Mouse (Mus musculus): ENCODE measurements around the gene Zdhhc7.

Zdhhc7 gene

DNA sequence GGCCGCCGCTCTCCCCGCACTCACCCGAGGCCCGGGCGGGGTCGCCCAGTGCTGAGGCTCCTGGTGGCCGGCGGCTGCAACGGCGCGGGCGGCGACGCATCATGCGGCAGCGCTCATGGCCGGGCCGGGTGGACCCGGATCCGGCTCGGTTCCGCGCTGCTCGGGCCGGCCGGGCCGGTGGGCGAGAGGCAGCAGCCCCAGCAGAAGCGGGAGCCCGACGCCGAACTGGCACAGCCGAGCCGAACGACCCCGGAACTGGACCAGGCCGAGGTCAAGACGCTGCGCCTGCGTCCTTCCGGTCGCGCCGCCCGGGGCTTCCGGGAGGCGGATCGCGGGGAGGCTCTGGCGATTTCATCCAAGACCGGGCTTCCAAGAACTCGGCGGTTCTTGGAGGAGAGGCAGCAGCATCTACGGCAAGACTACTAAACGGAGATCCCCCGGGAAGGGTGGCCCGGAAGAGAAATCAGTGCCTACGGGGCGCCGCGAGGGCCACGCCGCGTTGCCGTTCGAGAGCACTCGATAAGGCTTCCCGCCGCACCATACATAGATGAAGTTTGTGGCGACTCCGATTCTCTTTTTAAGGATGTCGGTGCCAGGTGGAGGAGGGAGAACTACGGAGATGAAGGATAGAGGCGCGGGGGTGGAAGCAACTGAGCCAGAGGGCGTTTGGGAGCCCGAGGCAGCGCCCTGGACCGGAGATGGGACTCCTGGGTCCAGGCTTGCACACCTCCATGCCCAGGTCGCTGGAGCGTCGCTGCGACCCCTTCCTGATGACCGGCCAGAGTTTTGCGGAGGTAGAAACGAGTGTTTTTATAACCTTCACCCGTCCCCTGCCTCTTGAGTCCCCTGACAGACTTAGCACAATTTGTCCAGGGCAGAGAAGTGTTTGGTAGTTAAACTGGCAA, at the start of gene Zdhhc7:
Zdhhc7 (minus strand) TSS at position 415 of the 905 bp plus-strand sequence.
- DNase-seq (ENCODE audit: low read depth, low spot score): peak; percentile 84

DNA sequence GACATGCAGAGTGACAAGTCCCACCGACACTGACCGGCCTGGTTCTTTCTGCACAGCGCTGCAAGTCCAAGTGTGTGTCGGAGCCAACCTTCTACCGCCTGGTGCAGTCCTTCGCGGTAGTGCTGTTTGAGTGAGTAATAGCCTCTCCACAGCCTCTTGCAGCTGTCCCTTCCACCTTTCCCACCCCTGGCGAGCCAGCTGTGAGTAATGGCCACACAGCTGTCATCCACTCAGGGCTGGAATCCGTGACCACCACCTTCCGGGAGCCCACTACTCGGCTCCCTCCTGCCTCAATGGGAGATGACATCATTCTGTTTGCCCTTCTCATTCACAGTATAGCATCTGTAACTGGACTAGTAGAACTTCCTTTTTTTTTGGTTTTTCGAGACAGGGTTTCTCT, 48.7 kb upstream of the Zdhhc7 start:
- DNase-seq (ENCODE audit: low read depth, low spot score): no peak

DNA sequence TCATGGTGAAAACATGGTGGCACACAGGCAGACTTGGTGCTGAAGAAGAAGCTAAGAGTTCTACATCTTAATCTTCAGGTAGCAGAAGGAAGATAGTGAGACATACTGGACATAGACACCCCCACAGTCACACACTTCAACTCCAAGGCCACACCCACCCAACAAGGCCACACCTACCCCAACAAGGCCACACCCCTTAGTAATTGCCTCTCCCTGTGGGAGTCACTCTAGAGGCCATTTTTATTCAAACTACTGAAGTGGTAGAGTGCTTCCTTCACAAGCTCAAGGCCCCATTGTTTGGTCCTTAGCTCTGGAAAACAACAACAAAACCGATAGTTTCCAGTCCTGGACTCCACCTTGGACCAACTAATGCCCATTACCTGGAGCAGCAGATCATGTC, 44.8 kb upstream of the Zdhhc7 start:
- DNase-seq (ENCODE audit: low read depth, low spot score): no peak

DNA sequence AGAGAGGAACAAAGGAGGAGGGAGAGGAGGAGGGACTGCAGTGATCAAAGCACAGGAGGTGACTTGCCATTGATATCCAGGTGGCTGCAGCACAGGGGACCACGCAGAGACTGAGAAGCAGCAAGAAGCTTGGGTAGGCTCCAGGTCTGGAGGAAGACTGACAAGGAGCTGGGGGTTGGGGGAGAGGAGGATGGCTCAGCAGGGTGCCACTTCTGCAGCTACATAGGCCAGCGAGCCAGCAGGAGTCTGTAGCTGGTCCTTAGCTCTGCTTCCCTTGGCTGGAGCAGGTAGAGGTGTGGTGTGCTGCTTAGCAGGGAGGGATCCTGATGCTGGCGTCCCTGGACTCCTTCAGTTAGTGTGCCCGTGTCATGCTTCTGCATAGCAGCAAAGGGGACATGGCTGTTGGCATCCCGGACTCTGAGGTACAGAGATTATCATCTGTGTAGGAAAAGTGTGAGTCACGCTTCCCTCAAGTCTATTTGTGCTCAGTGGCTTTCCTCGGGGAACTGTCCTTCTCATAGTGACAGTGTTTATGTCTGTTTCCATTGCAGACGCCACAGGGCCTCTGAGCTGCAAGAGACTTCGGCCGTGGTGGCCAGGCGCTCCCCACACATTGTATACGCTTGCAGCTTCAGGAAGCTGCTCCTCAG, 43.5 kb upstream of the Zdhhc7 start:
- DNase-seq (ENCODE audit: low read depth, low spot score): no peak

DNA sequence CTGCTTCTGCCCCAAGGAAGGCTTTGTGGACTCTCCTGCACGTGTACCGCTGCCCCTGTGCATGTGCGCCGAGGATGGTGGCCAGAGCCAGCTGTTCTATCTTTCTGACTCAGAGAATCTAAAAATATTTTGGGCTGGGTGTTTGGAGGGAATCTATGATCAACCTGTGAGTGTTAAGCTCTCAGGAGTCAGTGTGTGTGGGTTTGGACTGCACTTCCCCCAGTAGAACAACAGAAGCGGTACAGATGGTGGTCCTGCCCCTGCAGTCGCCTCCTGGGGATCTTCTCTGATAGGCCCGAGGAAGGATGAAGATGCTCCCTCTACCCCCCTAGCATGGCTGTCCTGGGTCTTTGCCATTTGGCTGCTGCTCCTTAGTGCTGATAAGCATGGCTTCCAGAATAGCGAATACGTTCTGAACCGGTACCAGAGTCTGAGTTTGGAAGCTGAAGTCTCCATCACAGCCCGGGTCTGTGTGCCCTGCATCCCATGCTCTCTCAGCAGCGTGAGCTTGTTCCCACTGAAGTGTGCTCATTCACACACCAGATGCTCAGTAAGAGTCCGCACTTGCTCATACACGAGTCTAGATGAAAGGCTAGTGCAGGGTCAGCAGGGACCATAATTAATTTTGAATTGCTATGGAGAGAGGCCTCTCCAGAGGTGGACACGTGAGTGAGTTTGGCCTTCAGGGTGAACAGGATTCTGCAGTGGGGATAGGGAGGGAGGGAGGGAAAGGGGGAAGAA, 42.8 kb upstream of the Zdhhc7 start:
- no peak for DNase-seq (ENCODE audit: low read depth, low spot score)

DNA sequence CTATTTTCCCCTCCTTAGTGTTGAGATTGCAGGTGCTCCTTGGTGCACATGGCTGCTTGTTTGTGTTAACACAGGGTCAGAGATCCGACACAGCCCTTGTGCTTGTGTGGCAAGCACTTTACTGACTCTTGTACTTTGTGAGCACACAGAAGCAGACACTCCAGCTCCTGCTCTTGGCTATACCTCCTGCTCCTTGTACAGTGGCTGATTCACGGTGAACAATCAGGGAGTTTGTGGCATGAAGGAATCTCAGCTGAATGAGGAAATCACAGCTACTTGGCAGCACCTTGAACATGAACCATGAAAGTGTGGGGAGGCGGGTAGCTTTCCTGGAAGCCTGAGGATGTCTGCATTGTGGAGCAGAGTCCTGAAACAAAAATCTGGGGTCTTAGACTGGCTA, 39.5 kb upstream of the Zdhhc7 start:
- no peak for DNase-seq (ENCODE audit: low read depth, low spot score)

DNA sequence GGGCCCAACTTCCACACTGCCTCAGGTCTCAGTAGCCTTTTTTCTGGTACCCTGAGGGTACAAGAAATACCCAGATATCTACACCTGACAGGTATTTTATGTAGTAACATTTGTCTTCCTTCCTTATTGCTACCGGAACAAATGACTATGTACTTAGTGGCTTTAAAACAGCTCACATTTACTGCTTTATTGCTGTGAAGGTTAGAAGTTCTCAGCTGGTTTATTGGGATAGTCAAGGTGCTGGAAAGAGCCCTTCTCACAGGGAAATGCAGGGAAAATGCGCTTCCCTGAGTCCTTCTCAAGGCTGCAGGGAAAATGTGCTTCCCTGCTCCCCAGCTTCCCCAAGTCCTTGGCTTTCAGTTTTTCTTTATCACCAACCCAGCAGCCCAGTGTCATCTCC, 37.7 kb upstream of the Zdhhc7 start:
- no peak for DNase-seq (ENCODE audit: low read depth, low spot score)

DNA sequence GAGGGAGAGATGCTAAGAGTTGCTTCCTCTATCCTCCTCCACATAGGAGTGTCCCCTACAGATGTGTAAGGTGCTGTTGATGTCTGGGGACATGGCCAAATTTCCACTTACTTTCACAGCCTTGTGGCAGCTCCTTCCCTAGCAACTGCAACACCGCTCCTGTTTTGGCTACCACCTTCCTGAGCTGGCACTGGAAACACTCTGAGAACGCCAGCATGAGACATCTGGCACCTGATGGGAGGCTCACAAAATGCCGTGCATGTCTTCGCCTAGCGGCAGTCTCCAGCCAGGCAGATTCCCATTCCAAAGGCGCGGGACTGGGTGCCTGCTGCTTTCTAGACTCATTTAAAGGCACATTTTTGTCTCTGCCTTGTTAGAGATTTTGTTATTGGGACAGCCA, 35.3 kb upstream of the Zdhhc7 start:
- DNase-seq (ENCODE audit: low read depth, low spot score): no peak

DNA sequence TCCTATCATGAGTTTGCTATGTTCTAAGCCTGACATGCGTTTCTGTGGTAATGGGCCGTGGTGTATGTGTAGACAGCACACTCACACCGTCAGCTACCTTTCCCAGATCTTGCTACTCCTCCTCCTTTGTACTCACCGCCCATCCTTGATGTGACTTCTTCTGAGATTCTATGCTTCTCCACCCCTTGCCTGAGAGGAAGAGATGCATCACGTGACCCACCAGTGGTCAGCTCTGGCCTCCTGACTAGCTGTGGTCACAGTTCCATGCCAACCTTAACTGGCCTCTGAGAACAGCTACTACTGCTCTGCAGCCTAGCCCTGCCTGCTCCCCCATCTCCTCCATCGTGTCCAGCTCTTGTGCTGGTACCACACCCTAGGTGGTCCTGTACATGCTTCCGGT, 34.4 kb upstream of the Zdhhc7 start:
- DNase-seq (ENCODE audit: low read depth, low spot score): no peak

DNA sequence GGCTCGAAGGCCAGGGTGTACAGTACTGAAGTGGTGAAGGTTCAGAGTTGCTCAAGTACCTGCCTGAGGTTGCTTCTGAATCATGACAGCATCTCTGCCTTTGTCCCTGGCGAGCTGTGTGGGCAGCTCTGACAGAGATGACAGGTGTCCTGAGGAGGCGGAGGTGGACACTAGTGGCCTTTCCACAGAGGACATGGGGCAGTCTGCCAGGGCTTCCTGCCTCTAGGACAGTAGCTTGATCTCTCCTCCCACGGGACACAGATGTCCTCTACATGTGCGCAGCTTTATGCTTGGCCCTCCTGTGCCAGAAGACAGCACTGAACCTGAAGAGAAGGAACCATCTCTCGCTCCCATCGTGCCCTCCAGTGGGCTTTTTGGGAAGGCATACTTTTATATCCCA, 31.9 kb upstream of the Zdhhc7 start:
- no peak for DNase-seq (ENCODE audit: low read depth, low spot score)

DNA sequence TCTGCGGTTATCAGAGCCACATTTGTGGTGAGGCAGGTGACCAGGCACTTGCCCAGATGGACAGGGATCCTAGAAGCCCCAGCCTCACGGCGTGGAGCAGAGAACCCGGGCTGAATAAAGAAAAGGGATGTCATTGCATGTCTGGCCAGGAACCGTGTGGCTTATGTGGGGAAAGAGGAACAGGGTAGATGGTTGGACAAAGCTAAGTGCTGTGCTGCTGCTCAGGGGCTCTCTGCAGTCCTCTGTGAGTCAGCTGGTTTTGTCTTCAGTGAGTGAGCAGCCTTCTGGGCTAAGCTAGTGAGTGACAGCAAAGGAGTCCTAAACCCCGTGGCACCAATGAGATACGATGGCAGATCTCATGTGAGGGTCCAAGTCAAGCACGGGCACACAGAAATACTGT, 29.9 kb upstream of the Zdhhc7 start:
- DNase-seq (ENCODE audit: low read depth, low spot score): no peak

DNA sequence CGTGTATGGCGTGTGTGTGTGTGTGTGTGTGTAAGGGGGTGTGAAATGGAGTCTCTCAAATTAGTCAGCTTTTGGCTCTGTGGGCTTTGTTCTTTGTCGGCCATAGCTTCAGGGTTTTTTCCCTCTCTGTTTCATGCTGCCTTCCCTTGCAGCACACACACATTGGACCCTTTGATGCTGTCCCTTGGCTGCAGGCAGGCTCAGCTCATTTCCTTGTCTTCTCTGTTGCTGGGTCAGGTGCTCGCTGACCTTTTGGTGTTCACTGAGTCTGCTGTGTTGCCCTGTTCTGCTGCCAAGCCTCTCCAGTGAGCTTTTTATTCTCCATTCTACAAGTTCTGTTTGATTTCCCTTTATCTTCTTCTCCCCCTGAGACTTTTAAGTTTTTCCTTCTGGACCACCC, 28.3 kb upstream of the Zdhhc7 start:
- no peak for DNase-seq (ENCODE audit: low read depth, low spot score)

DNA sequence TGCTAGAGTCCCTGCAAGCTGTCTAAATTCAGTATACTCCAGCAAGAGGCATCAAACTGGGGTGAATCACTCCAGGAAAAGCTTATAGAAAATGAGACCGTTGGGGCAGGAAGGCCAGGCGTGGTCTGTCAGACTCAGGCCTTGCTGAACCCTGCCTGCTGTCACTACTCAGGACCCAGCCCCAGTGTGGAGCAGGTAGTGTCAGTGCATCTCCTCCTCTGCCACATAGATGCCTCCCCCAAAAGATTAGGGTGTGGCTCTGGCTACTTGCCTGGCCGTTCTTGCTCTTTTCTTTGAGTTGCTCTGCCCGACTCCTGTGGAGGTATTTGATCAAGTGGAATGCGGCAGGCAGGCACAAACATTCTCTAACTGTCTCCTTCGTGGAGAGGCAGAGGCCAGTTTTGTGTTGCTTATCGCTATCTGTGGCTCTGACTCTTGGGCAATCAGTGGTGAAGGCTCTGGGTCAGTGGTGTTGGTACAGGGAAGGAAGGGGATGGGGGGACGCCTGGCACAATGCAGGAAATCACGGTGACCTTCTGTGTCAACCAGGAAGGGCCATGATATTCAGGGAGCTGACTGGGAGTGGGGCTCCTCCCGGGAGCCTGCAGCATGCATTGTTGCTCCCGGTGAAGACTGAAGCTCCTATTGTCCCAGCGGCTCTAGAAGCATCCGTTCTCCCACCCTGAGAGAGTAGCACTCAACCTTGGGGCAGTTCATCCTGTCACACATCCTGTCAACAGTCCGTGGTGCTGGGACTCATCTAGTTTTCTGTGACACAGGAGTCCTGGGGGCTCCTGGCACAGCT, 25.3 kb upstream of the Zdhhc7 start:
- no peak for DNase-seq (ENCODE audit: low read depth, low spot score)

DNA sequence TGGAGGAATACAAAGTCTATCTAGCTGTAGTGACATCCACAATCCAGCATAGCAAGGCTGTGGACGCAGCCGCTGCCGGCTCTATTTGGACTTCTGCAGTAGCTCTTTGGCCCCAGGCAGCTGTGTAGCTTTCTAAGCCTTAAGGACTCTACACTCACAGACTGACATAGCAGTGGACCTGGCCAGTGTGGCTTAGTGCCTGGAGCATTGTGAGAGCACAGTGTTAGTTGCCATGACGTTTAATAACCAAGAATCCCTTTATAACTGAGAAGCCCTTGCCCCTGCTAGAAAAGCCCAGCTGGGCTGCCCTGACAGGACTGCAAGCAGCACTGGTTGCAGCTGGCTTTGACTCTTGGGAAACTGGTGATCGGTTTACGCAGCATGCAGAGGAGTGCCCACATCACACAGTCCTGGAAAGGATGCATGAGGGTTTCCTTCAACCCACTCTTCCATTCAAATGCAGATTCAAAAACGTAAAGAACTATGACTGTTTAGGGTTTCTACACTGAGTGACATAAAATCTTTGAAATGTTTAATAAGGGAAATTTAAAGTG, 23.6 kb upstream of the Zdhhc7 start:
- DNase-seq (ENCODE audit: low read depth, low spot score): no peak

DNA sequence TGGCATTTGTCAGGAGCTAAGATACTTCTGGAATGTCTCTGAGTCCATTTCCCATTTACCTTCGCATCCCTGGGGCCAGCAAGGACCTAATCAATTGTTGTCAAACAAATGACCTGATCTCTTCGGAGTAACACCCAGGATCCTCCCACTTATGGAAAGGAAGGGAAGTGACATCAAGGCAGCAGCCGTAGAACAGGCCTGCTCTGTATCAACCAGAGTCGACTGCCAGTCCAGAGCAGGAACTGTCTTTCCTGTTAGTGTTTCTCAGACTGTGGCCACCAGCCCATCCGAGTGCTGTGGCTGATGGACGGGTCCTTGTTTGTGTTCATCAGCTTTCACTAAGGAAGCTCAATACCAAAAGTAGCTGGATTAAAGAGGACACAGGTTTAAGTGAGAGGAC, 23.0 kb upstream of the Zdhhc7 start:
- DNase-seq (ENCODE audit: low read depth, low spot score): no peak

DNA sequence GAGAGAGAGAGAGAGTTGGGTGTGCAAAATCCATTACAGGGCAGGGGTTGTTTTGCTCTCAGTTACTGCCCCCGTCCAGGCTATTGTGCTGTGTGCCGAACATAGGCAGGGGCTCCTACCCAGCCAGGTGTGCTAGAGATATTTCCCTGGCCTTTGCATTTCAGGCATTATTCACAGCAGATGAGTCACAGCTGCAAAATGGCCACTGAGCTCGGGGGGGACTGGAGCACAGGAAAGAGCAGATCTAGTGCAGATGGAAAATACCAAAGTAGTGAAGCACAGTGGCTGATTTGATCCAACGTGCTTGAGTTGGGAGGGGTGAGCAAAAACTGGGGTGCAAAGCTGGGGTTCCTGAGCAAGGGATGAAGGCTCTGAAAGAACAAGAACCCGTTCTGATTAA, 19.7 kb upstream of the Zdhhc7 start:
- peak; percentile 10 for DNase-seq (ENCODE audit: low read depth, low spot score)

DNA sequence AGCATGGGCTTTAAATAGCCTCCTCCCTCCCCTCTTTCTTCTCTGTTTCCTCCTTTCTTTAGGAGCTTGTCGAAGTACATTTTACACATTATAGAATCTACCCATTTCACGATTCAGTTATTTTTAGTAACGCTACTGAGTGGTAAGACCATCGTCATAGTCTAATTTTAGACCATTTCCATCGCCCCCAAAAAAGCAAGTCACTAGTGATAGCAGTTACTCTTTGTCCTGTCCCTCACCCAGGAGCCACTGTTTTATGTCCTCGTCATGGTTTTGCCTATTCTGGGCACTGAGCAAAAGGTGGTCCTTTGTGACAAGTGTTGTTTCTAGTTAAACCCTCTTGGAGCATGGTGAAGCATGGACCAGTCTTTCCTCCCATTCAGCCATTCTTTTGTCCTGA, 18.6 kb upstream of the Zdhhc7 start:
- no peak for DNase-seq (ENCODE audit: low read depth, low spot score)

DNA sequence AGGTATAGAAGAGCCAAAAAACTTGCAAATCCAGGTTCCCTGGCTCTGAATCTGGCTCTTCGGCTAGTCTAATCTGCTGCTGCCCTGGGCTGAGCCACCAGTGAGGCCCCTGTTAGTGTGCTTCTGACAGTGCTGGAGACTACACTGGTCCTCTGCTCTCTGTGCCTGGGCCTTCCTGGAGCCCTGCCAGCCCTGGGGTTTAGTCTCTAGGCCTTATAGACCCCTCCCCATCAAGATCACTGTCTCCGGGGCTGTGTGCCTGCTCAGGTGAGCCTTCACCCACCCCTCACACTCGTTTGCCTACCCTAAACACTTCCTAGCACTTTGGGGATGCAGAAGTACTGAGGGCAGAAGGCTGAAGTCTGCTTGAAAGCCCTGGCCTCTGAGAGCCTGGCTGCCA, 18.1 kb upstream of the Zdhhc7 start:
- no peak for DNase-seq (ENCODE audit: low read depth, low spot score)

DNA sequence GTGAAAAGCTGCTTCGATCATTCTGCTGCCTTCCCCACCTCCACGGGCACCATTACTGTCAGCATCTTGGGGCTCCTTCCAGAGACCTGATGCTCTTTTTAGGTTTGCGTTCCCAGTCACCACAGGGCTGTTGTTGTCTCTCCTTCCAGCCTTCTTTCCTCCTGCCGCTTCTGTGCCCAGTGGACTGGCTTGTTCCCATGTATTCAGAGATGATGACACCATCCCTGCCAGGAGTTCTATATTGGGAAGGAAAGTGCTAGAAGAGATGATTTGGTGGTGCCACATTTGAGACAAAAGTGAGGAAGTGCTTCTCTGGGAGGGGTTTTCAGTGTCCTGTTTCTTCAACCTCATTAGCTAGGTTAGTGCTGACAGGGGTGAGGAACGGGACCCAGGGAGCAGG, 17.6 kb upstream of the Zdhhc7 start:
- no peak for DNase-seq (ENCODE audit: low read depth, low spot score)

DNA sequence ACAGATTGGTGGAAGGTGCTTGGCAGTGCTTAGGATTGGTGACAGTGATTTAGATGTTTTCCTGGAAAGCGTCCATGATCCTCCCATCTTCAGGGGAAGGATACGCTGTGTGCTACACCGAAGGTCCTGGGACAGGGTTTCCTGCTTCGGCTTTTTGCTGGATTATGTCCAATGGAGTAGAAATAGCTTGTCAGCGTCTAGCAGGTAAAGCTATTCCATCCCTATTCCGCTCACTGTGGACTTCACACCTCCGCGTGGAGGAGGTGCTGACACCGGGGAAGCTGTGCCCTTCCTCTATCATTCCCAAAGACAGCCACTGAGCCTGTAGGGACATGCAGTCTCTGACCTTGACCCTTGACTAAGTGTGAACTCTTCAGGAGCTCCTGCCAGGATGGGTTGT, 16.9 kb upstream of the Zdhhc7 start:
- DNase-seq (ENCODE audit: low read depth, low spot score): no peak

DNA sequence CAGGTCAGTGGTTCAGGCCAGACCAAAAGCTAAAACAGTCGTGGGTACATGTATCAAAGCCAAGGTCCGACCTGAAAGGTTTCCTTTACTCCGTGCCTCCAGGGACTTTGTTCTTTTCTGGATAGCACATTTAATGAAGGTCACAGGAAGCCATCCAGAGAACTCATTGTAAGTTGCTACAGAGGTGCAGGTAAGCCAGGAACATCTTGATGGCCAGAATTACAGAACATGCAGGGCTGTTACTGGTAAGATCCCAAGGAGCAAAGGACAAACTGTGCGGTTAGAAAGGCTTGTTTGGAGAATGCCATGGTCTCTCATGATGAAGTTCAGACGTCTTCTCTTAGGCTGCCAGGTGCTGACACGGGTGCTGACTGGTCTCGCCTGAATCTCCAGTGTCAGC, 15.3 kb upstream of the Zdhhc7 start:
- no peak for DNase-seq (ENCODE audit: low read depth, low spot score)
